Mouse (Mus musculus) C2C12 (cell line): ENCODE measurements around the gene Cnpy1. TPM values are rescaled to one million over a fixed set of nuclear protein-coding genes. Genes with fewer than 3 reads are reported as not detected.

Experiments used
- H3K27me3 ChIP-seq: one replicate; pipeline ENCODE4 v1.6.1; 2011; ENCODE audit not compliant: control insufficient read depth, insufficient read depth, insufficient read length
- H3K36me3 ChIP-seq: one replicate; pipeline ENCODE4 v1.6.1; 2011; ENCODE audit not compliant: control insufficient read depth, insufficient read depth
- H3K4me3 ChIP-seq: one replicate; pipeline ENCODE4 v1.5.1; 2011; ENCODE audit warnings: mild to moderate bottlenecking, control low read depth; ENCODE audit not compliant: poor library complexity, insufficient read depth, severe bottlenecking
- H3K79me2 ChIP-seq: one replicate; pipeline ENCODE4 v1.6.1; 2011; ENCODE audit not compliant: control insufficient read depth, insufficient read depth
- H3K79me3 ChIP-seq: one replicate; pipeline ENCODE4 v1.6.1; 2011; ENCODE audit warnings: low read depth, control low read depth
- H3ac ChIP-seq: one replicate; pipeline ENCODE3; 2011; ENCODE audit warnings: low read depth; ENCODE audit not compliant: control insufficient read depth, insufficient read length
- CEBPB ChIP-seq: IDR thresholded peaks from one replicate; pipeline ENCODE4 v1.6.1; 2011; ENCODE audit warnings: low read depth, mild to moderate bottlenecking, control low read depth, moderate library complexity
- CTCF ChIP-seq: IDR thresholded peaks from one replicate; pipeline ENCODE4 v1.5.1; 2011; ENCODE audit not compliant: control insufficient read depth, insufficient read depth, insufficient read length
- FOSL1 ChIP-seq: IDR thresholded peaks from one replicate; pipeline ENCODE4 v1.8.0; 2011; ENCODE audit warnings: mild to moderate bottlenecking, low read length; ENCODE audit not compliant: poor library complexity, insufficient read depth, severe bottlenecking
- MAX ChIP-seq: IDR thresholded peaks from one replicate; pipeline ENCODE4 v1.6.1; 2011; ENCODE audit warnings: mild to moderate bottlenecking, control low read depth
- MYOD1 ChIP-seq: IDR thresholded peaks from one replicate; pipeline ENCODE4 v1.6.1; 2011; ENCODE audit warnings: low read depth; ENCODE audit not compliant: control insufficient read depth, insufficient read length
- MYOG ChIP-seq: IDR thresholded peaks from one replicate; pipeline ENCODE4 v1.6.1; 2011; ENCODE audit not compliant: control insufficient read depth, insufficient read length; ENCODE audit errors: extremely low read depth
- USF1 ChIP-seq: IDR thresholded peaks from one replicate; pipeline ENCODE4 v1.6.1; 2011; ENCODE audit warnings: low read depth, mild to moderate bottlenecking, control low read depth, moderate library complexity
- polyA plus RNA-seq: library from polyadenylated mRNA; unstranded; fragments of >200 nt; fragmentation: generic; extraction: Trizol; gene quantifications from one replicate; pipeline ENCODE4 v1.2.1, GENCODE M21; 2012; ENCODE audit warnings: missing spikeins

Gene Cnpy1
- polyA plus RNA-seq, 1 experiment = not detected

DNA sequence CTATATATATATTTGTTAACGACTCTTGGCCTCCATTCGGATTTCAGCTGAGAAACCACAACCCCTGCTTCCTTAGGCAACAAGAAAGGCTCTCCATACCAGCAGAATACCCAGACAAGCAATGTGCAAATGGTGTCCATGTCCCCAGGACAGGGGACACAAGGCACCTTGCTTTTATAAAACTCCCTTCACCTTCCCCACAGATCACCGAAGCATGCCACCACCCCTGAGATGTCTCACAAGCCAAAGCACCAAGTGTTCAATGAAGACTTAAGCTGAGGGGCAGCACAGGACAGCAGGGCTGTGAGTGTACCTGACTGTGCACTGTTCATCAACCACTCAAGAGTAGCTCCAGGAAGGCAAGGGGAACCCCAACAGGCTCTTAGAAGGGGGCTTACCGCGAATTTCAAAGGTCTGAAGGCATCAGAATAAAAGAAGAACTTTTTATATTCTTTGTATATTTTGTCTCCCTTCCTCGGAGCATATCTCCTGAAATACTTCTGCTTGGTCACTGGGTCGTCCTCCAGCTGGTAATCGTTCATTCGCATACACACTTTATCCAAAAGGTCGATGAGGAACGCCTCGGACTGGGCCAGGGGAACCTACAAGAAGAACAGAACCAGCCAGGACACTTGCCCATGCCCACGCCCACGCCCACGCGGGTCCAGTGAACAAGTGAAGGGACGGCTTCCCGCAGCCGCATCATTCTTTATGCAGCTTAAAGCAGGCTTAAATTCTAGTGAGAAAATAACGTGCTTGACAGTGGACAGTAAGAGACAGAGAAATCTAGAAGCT, 36.7 kb downstream of the Cnpy1 start:
- Histone ChIP-seq H3K36me3 (no peaks in the 10 kb centered on the region), H3ac (no peak overlapping the region), H3K27me3 (peaks cover 50% of the 10 kb centered on the region), H3K79me3 (no peaks in the 10 kb centered on the region), H3K79me2 (no peaks in the 10 kb centered on the region), H3K4me3 (no peak overlapping the region)
- TF ChIP-seq CTCF = no peak
- no peak for TF ChIP-seq MAX
- TF ChIP-seq USF1 = no peak
- TF ChIP-seq MYOG = no peak
- no peak for TF ChIP-seq FOSL1
- no peak for TF ChIP-seq MYOD1
- no peak for TF ChIP-seq CEBPB

DNA sequence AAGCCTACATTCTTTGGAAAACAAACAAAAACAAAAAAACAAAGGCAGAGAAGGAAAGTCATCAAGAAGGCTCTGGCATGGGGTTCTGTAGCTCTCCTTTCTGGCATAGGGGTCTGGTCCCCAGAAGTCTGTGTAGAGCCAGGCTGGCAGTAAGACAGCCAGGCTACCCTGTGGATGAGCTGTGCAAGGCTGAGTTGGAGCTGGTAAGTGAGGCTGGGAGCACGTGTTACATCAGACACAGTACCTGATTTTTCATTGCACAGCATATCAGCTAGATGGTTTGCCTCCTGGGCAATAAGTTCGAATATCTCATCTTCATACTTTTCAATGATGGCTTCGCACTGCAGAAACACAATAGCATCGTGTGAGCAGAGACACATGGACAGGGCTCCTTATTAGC, 38.6 kb downstream of the Cnpy1 start:
- no peaks in the 10 kb centered on the region for H3K36me3 ChIP-seq
- H3K4me3 ChIP-seq = no peak overlapping the region
- no peak for TF ChIP-seq FOSL1
- no peak for TF ChIP-seq MYOG
- TF ChIP-seq USF1 = no peak
- TF ChIP-seq CEBPB = no peak
- no peak for TF ChIP-seq MYOD1
- TF ChIP-seq CTCF = no peak
- no peak for TF ChIP-seq MAX
- no peaks in the 10 kb centered on the region for H3K79me2 ChIP-seq
- peaks cover 56% of the 10 kb centered on the region for H3K27me3 ChIP-seq
- no peaks in the 10 kb centered on the region for H3K79me3 ChIP-seq
- H3ac ChIP-seq = no peak overlapping the region

DNA sequence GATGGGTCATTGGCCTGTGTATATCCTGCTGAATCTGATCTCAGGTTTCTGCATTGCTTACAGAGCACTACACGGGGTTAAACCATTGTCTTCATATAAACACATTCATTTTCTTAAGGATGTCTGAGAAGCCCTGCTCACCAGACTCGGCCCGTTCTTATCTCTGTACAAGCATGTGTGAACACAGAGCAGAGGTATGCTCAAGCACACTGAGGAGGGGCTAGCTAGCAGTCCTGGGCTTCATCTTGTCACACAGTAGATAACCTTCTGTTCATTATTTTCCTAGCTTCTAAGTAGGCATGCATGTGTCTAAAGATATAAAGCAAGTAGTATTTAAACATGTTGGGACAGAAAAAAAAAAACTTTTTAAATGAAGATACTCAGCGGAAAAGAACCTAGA, 39.2 kb downstream of the Cnpy1 start:
- H3K79me3 ChIP-seq = no peaks in the 10 kb centered on the region
- no peaks in the 10 kb centered on the region for H3K36me3 ChIP-seq
- H3ac ChIP-seq = no peak overlapping the region
- H3K4me3 ChIP-seq = no peak overlapping the region
- no peaks in the 10 kb centered on the region for H3K79me2 ChIP-seq
- no peak for TF ChIP-seq MYOG
- TF ChIP-seq CEBPB = no peak
- TF ChIP-seq CTCF = no peak
- no peak for TF ChIP-seq MAX
- TF ChIP-seq FOSL1 = no peak
- no peak for TF ChIP-seq MYOD1
- no peak for TF ChIP-seq USF1
- peaks cover 53% of the 10 kb centered on the region for H3K27me3 ChIP-seq

DNA sequence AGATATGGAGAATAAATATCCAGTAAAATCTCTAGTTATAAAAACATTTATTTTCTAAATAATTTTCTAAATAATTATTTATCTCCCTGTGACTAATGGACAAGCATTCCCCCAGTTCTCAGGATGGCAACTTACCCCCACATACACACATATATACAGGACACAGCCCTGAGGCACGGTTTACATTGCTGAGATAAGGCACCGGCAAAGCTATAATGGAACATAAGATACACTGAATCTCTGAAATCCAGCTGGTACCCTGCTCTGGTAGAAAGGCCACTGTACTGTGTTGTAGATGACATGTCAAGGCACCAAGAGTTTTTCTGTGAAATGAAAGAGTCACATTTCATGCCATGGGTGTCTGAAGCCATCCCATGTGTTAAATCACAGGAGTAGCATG, 40.9 kb downstream of the Cnpy1 start:
- TF ChIP-seq CEBPB = no peak
- no peak for TF ChIP-seq MYOD1
- TF ChIP-seq MYOG = no peak
- TF ChIP-seq CTCF = no peak
- TF ChIP-seq FOSL1 = no peak
- TF ChIP-seq MAX = no peak
- no peak for TF ChIP-seq USF1
- H3K4me3 ChIP-seq = no peak overlapping the region
- H3ac ChIP-seq = no peak overlapping the region
- H3K79me2 ChIP-seq = no peaks in the 10 kb centered on the region
- peaks cover 47% of the 10 kb centered on the region for H3K27me3 ChIP-seq
- no peaks in the 10 kb centered on the region for H3K79me3 ChIP-seq
- no peaks in the 10 kb centered on the region for H3K36me3 ChIP-seq

DNA sequence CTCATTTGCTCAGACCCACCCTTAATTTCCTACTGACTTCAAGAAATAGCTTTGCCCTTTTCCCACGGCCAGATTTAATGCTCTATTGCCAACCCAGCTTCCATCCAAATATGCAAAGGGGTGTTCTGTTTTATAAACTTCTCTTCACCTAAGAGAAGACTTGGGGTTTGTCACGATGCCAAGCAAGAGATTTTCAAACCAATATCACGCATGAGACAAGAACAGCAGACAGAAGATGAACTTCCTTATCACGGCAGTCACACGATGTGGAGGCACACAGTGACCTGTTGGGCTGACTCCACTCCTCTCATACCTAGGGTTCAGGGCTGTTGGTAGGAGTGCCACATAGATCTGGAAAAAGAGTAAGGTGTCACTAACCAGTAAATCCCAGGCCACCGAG, 42.5 kb downstream of the Cnpy1 start:
- H3K79me3 ChIP-seq = no peaks in the 10 kb centered on the region
- H3K79me2 ChIP-seq = no peaks in the 10 kb centered on the region
- peaks cover 34% of the 10 kb centered on the region for H3K27me3 ChIP-seq
- H3ac ChIP-seq = no peak overlapping the region
- no peaks in the 10 kb centered on the region for H3K36me3 ChIP-seq
- no peak for TF ChIP-seq MYOD1
- TF ChIP-seq CTCF = no peak
- TF ChIP-seq USF1 = no peak
- TF ChIP-seq FOSL1 = no peak
- no peak for TF ChIP-seq MAX
- no peak for TF ChIP-seq CEBPB
- TF ChIP-seq MYOG = no peak
- H3K4me3 ChIP-seq = no peak overlapping the region

DNA sequence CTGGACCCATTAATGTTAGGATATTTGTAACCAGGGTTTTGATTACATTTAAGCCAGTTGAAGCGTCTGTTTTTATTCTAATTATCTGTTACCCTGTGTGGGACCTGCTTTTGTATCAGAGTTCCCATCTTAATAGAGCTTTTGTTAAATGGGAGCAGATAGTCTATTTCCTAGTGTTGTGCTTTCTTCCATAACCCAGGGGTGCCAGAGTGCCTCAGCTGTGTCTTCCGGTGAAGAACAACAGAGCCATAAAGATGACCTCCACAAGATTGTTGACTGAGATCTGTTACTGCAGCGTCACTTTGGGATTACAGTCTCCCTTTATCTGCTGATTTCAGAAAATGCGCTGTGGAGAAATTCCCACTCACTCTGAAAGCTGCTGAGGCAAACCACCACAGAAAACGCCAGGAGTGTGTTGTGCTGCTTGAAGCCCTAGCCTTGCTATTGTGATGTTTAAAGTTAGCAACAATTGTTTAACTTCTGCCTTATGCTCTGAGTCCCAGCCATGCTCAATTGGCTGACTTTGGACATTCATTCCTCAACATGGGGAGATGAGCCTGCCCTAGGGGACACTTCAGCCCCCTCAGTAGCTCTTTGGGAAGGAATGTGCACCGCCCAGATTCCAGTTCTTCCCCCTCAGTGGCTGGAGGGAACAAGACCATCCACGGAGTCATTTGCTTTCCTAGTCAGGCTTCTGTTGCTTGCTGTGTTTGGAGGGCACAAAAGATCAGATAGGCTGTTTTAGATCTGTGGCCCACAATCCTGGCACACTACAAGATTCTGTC, 46.3 kb downstream of the Cnpy1 start:
- TF ChIP-seq MYOG = no peak
- TF ChIP-seq USF1 = no peak
- TF ChIP-seq MAX = no peak
- TF ChIP-seq FOSL1 = no peak
- no peak for TF ChIP-seq CTCF
- no peak for TF ChIP-seq CEBPB
- no peak for TF ChIP-seq MYOD1
- Histone ChIP-seq H3K79me3 (no peaks in the 10 kb centered on the region), H3K4me3 (no peak overlapping the region), H3ac (no peak overlapping the region), H3K27me3 (peaks cover 22% of the 10 kb centered on the region), H3K79me2 (no peaks in the 10 kb centered on the region), H3K36me3 (no peaks in the 10 kb centered on the region)
